Mouse (Mus musculus) layer of hippocampus, adult 9-11 months (tissue): Measurements from ENCODE around the gene Foxs1.

Experiments
- DNase-seq: peaks from one replicate; pipeline ENCODE4 v3.0.0; 2022

The Foxs1 gene

GRCm38 (mm10) chr2:152933048-152933447, at the start of gene Foxs1:
Gene Foxs1, minus strand, starts transcription at chr2:152933208.
- DNase-seq: no peak

GRCm38 (mm10) chr2:152976991-152977390, 44.0 kb upstream of the Foxs1 start:
- DNase-seq: no peak

DNA sequence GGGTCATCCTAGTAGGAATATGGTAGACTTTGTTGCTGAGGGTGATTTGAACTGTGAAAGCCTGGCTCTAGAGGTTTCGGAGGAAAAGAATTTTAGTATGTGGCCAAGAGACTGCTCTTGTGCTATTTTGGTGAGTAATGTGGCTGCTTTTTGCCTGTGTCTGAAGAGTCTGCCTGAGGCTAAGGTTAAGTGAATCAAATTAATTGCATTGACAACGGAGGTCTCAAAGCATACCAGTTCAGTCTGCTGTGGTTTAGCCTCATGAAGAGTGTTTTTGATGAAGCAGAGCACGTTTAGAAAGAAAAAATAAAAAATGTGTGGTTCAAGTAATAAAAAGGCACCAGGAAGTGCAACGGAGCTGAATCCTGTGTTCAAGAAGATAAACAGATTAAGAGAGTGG, 32.5 kb upstream of the Foxs1 start:
- DNase-seq: no peak

DNA sequence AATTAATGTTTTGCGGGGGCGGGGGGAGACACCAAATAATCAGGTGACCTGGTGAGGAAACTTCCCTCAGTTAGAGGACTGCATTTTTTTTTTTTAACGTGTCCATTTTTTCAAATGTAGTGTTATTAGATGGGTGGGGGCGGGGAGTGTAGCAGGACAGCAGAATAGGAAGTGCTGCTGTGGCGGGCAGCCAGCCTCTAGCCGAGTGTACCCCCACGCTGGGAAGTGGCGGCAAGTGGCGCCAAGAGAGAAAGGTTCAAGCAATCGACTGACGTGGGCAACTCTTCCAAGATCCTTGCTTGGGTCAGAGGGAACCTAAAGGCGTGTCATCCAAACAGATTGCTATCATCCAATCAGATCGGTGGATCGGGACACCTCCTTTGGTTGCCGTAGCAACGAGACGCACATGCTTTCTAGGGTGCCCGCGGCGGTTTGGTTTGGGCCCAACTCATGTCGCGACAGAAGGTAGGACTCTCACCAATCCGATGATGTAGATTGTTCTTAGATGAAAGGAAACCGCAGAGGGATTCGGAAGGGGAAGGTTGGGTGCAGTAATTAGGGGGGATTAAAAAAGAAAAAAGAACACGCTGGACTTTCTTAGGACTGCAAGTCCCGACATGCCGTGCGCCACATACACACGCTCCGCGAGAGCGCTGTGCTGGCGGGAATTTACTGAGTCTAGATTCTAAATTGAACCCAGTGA, 29.2 kb upstream of the Foxs1 start, which contains the start of gene Ttll9:
Ttll9 (plus strand) TSS at position 395 of the 703 bp plus-strand sequence.
- peak; percentile 91 for DNase-seq

- no peak for DNase-seq
Observed at GRCm38 (mm10) chr2:152958116-152958515, 25.1 kb upstream of the Foxs1 start.

GRCm38 (mm10) chr2:152951850-152952720, 19.1 kb upstream of the Foxs1 start:
- DNase-seq: no peak

GRCm38 (mm10) chr2:152951065-152951849, 18.2 kb upstream of the Foxs1 start, which contains the start of gene Dusp15:
Gene Dusp15, minus strand, starts transcription at chr2:152951698.
- DNase-seq: peak; percentile 70

- no peak for DNase-seq
Observed at GRCm38 (mm10) chr2:152950358-152951064, 17.5 kb upstream of the Foxs1 start.

DNA sequence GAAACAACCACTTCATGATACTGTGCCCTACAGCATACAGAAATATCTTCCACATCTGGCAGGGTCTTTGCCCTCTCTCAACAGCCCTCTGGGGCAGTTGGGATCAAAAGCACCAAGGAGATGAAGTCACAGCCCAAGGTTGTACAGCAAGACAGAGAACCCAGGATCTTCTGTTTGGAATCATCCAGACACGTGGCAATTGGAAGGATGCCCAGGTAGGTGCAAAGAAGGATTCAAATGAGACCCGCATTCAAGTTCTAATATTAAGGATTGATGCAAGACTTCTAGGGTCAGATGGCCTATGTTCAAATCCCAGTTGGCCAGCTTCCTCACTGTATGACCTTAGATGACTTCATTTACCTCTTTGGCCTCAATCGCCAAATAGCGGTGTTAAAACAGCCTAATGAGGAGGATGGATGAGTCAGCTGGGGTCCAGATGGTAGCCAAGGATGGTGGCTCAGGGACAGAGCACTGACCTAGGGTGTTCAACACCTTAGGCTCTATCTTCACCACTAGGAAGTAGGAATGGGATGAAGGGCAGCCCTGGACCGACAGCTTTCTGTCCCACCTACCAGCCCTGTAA, 15.5 kb upstream of the Foxs1 start:
- no peak for DNase-seq

DNA sequence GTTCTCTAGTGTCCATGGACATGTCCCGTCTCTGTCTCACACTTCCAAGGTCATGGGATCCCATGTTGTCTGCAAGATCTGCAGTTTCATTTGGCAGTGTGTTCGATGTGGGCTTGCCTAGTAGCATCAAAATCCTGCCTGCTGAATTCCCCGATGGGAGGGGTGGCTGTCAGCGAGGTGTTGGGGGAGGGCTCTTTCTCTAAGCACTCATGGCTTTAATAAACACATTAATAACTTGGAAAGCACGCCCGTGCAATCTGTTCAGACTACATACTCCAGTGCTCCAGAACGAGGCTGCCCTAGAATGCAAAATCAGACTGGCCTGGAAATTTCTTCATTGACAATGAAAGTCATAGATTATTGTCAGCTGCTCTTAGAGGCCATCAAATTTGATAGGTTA, 14.1 kb upstream of the Foxs1 start:
- DNase-seq: peak; percentile 78

DNA sequence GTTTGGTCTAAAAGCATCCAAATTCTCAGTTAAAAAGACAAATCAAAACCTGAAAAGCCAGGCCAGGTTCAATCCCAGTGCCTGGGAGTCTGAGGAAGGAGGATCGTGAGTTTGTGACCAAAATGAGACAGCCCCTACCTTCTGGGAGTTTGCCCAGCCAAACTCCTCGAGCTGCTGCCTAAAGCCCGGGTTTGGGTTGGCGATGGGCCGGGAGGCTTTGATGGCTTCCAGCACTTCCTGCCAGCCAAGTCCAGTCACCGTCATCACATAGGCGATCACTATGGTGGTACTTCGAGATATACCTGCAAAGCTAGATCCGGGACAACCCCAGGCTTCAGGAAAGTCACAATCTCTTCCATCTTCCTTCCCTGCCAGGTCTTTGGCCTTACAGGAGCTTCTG, 11.0 kb upstream of the Foxs1 start:
- no peak for DNase-seq

- no peak for DNase-seq
Observed at GRCm38 (mm10) chr2:152943568-152943967, 10.6 kb upstream of the Foxs1 start.

DNA sequence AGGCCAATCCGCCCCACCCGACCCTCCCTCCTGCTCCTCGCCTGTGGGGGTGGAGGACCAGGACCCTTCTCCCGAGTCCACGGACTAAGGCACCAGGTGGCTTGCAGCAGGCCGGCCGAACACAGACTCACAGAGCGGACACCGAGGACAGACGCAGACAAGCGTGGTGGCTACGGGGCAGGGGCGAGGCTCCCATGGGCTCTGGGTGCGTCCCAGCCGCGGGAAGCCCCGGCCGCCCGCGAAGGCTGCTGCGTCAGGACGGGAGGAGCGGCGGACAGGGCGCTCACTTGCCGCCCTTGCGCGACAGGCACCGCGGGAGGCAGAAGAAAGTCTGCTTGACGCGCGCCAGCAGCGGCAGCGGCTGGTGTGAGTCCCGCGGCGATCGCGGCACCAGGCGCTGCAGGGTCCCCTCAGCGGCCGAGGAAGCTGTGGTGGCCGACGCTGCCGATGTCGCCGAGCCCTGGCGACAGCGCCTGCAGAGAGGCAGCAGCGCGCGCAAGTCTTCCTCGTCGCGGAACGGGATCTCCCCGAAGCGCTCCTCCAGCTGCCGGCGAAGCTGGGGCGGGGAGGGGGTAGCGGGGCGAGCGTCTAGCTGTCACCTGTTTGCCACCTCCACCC, 10.0 kb upstream of the Foxs1 start:
- DNase-seq: no peak

DNA sequence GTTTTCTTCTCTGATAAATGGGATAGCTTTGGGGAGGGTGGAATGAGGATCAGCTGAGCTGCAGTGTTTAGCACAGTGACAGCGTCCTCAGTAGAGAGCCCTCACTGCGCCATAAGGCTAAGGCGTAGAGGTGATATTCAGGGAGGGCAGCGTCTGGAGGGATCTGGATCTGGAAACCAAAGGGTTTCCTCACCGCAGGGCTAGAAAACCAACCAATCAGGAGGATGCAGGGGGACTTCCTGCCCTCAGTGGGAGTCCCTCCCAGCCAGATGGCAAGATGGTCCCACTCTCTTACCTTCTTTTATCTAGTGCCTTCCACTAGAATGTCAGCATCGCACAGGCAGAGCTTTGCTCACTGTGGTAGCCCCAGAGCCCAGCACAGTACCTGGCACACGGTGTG, 8.8 kb upstream of the Foxs1 start:
- DNase-seq: no peak

DNA sequence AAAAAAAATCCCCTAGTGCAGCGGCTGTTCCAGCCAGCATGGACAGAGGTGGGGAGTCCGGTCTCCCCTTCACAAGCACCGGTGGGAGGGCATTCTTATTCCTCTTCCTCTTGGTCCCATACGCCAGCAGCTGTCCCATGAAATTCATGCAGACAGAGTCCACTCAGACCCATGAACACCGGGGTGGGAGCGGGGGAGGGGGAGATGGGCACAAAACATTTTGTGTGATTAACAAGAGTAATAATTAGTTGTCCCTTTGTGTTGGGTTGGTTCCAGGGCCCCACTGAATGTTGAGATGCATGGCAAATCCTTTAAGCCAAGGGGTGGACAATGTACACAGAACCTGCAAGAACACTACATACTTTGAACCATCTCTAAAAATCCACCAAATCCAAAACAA, 8.1 kb upstream of the Foxs1 start:
- no peak for DNase-seq

GRCm38 (mm10) chr2:152939846-152940245, 6.8 kb upstream of the Foxs1 start:
- DNase-seq: no peak

GRCm38 (mm10) chr2:152933614-152934013, 606 bp upstream of the Foxs1 start:
- no peak for DNase-seq

GRCm38 (mm10) chr2:152931456-152932160, 1.4 kb downstream of the Foxs1 start:
- DNase-seq: no peak

DNA sequence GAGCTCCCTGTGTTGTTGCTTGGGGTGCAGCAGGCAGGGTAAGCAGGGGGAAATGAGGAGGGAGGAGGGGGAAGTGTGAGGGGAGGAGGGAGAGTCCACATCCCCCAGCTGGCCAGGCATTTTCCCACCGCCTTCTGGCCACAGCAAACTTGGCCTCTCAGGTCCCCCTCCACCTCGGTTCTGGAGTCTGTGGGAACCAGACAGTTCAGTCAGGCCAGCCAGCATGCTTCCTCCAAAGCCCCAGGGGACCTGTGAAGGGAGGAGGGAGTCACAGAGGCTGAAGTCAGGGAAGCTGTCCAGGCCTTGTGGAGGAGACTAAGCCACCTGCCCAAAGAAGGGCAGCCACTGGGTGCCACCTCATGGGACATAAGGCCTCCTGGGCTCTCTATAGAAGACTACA, 2.7 kb downstream of the Foxs1 start:
- DNase-seq: no peak

DNA sequence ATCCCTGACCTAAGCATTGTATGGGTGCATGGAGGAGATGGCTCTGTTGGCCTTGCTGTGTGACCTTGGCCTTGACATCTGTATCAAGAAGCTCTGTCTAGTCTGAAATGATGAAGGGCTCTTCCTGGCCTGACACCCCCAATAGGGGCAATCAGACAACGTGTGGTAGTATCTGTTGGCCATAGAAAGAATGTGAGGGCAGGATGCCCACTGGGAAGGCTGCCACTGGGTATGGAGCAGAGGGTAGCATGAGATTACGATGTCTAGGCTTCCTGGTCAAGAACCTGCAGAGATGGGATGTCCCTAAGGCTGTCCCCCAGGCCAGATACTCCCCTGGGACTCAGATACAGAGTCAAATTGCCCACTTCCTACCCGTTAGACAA, 4.0 kb downstream of the Foxs1 start:
- no peak for DNase-seq
